Mouse (Mus musculus): Measurements from ENCODE around the gene Tmem37. TPM values are rescaled to one million over a fixed set of nuclear protein-coding genes. Genes with fewer than 3 reads are reported as not detected.
A peak's percentile ranks its signal among the peaks of the same experiment; 100 is the strongest.

Tmem37 gene
- polyA plus RNA-seq, 1 experiment from 2014 or later: 5.6 TPM

DNA sequence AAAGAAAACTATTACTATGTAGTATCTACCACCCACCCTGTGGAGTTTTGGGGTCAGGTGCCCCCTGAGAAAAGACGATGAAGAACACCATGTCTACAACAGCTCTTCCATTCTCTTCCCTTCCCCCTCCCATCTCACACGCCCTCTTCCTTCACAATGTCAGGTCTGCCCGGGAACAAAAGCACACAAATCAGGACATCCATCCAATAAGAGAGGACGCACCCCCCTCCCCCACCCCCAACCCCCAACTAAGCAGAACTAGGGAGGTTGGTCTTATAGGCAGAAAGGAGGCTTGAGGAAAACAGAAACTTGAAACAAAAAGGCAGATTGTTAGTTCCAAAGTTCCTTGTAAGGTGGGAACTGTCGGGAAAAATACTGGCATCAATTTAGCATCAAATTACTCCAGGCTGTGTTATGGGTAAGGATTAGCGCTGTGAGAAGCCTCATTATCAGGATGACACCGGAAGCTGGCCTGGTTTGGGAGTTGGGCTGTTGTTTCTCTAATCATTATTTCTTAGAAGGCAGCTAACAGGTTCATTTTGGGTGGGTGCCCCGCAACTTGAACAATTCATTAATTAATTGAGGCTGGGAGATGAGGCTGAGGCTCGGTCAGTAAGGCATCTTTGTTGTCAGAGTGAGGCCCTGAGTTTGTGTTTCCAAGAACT, 4.0 kb upstream of the Tmem37 start:
- 0 out of 2 replicates have a peak, but pooled peaks have one; percentile 16 for ATAC-seq
- no peaks in the 10 kb centered on the region for H3K36me3 ChIP-seq (ENCODE audit: control insufficient read depth, insufficient read depth)
- H3K4me3 ChIP-seq (replicated peaks; ENCODE audit: low read length): no peak overlapping the region
- H3K9me3 ChIP-seq (ENCODE audit: control insufficient read depth, low read length): no peaks in the 10 kb centered on the region
- no peak overlapping the region for H3K27ac ChIP-seq (ENCODE audit: low read length)
- no peak overlapping the region for H3K4me2 ChIP-seq (ENCODE audit: low read length)
- H3K9ac ChIP-seq (replicated peaks; ENCODE audit: low read depth, low read length): no peak overlapping the region
- H3K4me1 ChIP-seq (replicated peaks; ENCODE audit: control insufficient read depth, insufficient read depth, low read length): peaks cover 14% of the 10 kb centered on the region
- peaks cover 6% of the 10 kb centered on the region for H3K27me3 ChIP-seq (replicated peaks; ENCODE audit: control insufficient read depth, insufficient read depth, low read length)
- 4% methylated on average over 9 of the region's 9 CpGs for WGBS

DNA sequence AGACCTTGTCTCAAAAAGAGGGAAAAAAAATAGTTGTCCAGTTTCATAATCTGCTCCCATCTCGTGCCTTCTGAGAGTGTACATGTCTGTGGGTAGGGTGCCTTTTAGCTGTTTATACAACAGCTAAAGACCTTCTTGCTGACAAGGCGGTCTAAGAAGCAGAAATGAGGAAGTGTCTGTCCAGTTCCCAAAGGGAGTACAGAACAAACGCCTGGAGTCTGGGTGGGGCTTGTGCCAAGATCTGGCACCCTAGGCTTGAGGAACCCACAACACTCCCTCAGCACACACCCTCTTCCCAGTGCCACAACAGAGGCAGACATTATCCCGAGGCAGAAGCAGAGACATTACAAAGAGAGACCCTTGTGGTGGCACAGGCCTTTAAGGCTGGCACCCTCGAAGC, 1.6 kb upstream of the Tmem37 start:
- Histone ChIP-seq H3K27me3 (replicated peaks; ENCODE audit: control insufficient read depth, insufficient read depth, low read length) (peaks cover 15% of the 10 kb centered on the region), H3K9me3 (ENCODE audit: control insufficient read depth, low read length) (no peaks in the 10 kb centered on the region), H3K9ac (replicated peaks; ENCODE audit: low read depth, low read length) (no peak overlapping the region), H3K4me1 (replicated peaks; ENCODE audit: control insufficient read depth, insufficient read depth, low read length) (peaks cover 16% of the 10 kb centered on the region), H3K4me2 (ENCODE audit: low read length) (no peak overlapping the region), H3K36me3 (ENCODE audit: control insufficient read depth, insufficient read depth) (no peaks in the 10 kb centered on the region), H3K27ac (ENCODE audit: low read length) (no peak overlapping the region), H3K4me3 (replicated peaks; ENCODE audit: low read length) (no peak overlapping the region)
- WGBS: 87% methylated on average over 5 of the region's 5 CpGs
- no peak for ATAC-seq

DNA sequence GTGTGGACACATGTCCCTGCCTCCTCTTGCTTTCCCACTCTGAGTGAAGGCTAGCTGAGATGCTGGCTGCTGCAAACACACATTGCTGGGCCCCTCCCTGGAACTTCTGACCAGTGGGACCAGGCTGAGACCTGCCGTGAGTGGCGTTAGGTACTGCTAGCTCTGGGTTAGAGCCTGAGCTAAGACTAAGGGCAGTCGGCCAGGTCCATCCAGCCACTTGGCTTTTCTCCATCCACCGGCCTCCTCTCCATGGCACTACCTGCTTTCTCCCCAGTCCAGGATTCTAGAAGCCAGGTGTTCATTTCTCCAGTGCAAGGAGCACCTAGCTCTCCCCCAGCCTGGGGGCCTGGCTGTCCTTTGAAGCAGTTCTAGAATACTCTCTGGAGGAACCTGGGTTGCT, 1.1 kb upstream of the Tmem37 start:
- ATAC-seq: no peak
- H3K4me2 ChIP-seq (ENCODE audit: low read length): no peak overlapping the region
- H3K27ac ChIP-seq (ENCODE audit: low read length): no peak overlapping the region
- no peak overlapping the region for H3K9ac ChIP-seq (replicated peaks; ENCODE audit: low read depth, low read length)
- H3K4me1 ChIP-seq (replicated peaks; ENCODE audit: control insufficient read depth, insufficient read depth, low read length): peaks cover 16% of the 10 kb centered on the region
- no peaks in the 10 kb centered on the region for H3K36me3 ChIP-seq (ENCODE audit: control insufficient read depth, insufficient read depth)
- no peaks in the 10 kb centered on the region for H3K9me3 ChIP-seq (ENCODE audit: control insufficient read depth, low read length)
- H3K4me3 ChIP-seq (replicated peaks; ENCODE audit: low read length): no peak overlapping the region
- WGBS: 76% methylated on average over 4 of the region's 4 CpGs
- peaks cover 15% of the 10 kb centered on the region for H3K27me3 ChIP-seq (replicated peaks; ENCODE audit: control insufficient read depth, insufficient read depth, low read length)

DNA sequence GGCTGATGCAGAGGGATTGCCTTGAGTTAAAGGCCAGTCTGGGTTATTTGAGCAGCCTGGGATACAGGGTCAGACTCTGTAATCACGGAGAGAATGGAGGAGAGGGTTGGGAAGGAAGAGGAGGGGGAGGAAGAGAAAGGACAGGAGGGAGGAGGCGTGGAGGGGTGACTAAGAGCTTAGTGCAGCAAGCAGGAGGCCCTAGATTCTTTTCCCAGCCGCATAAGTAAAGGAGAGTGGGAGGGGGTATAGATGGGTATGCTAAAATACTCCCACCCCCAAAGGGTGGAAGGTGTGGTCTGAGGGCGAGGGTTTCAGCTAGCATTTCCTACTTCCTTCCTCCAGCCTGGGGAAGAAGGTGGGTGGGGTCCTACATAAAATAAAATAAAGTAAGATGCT, 431 bp upstream of the Tmem37 start:
- Histone ChIP-seq H3K36me3 (ENCODE audit: control insufficient read depth, insufficient read depth) (no peaks in the 10 kb centered on the region), H3K27me3 (replicated peaks; ENCODE audit: control insufficient read depth, insufficient read depth, low read length) (peaks cover 15% of the 10 kb centered on the region), H3K4me3 (replicated peaks; ENCODE audit: low read length) (no peak overlapping the region), H3K4me2 (ENCODE audit: low read length) (no peak overlapping the region), H3K4me1 (replicated peaks; ENCODE audit: control insufficient read depth, insufficient read depth, low read length) (peaks cover 16% of the 10 kb centered on the region), H3K27ac (ENCODE audit: low read length) (no peak overlapping the region), H3K9me3 (ENCODE audit: control insufficient read depth, low read length) (no peaks in the 10 kb centered on the region), H3K9ac (replicated peaks; ENCODE audit: low read depth, low read length) (no peak overlapping the region)
- ATAC-seq: no peak
- 34% methylated on average over 4 of the region's 4 CpGs for WGBS

- no peaks in the 10 kb centered on the region for H3K9me3 ChIP-seq (ENCODE audit: control insufficient read depth, low read length)
- H3K27me3 ChIP-seq (replicated peaks; ENCODE audit: control insufficient read depth, insufficient read depth, low read length): peaks cover 15% of the 10 kb centered on the region
Measured at GRCm38 (mm10) chr1:120072900-120073299, 974 bp downstream of the Tmem37 start.

GRCm38 (mm10) chr1:120071133-120071532, 2.7 kb downstream of the Tmem37 start:
- Histone ChIP-seq H3K9ac (replicated peaks; ENCODE audit: low read depth, low read length) (no peak overlapping the region), H3K4me2 (ENCODE audit: low read length) (no peak overlapping the region), H3K4me1 (replicated peaks; ENCODE audit: control insufficient read depth, insufficient read depth, low read length) (peaks cover 11% of the 10 kb centered on the region), H3K27ac (ENCODE audit: low read length) (no peak overlapping the region), H3K27me3 (replicated peaks; ENCODE audit: control insufficient read depth, insufficient read depth, low read length) (peaks cover 15% of the 10 kb centered on the region), H3K36me3 (ENCODE audit: control insufficient read depth, insufficient read depth) (no peaks in the 10 kb centered on the region), H3K9me3 (ENCODE audit: control insufficient read depth, low read length) (no peaks in the 10 kb centered on the region), H3K4me3 (replicated peaks; ENCODE audit: low read length) (no peak overlapping the region)
- no peak for ATAC-seq
- WGBS: 91% methylated on average over 4 of the region's 4 CpGs

More at GRCm38 (mm10) chr1:120072900-120073299, 974 bp downstream of the Tmem37 start:
- H3K4me2 ChIP-seq (ENCODE audit: low read length): peak overlapping the region; percentile 75
- no peak for ATAC-seq
- H3K27ac ChIP-seq (ENCODE audit: low read length): no peak overlapping the region
- H3K36me3 ChIP-seq (ENCODE audit: control insufficient read depth, insufficient read depth): no peaks in the 10 kb centered on the region
- H3K9ac ChIP-seq (replicated peaks; ENCODE audit: low read depth, low read length): 0 out of 2 replicates have a peak overlapping the region, but pooled peaks have one; percentile 9
- peaks cover 14% of the 10 kb centered on the region for H3K4me1 ChIP-seq (replicated peaks; ENCODE audit: control insufficient read depth, insufficient read depth, low read length)
- peak overlapping the region; percentile 39 for H3K4me3 ChIP-seq (replicated peaks; ENCODE audit: low read length)
- WGBS: 12% methylated on average over 16 of the region's 16 CpGs

GRCm38 (mm10) chr1:120070168-120070567, 3.7 kb downstream of the Tmem37 start:
- Histone ChIP-seq H3K9ac (replicated peaks; ENCODE audit: low read depth, low read length) (no peak overlapping the region), H3K9me3 (ENCODE audit: control insufficient read depth, low read length) (no peaks in the 10 kb centered on the region), H3K27ac (ENCODE audit: low read length) (no peak overlapping the region), H3K4me3 (replicated peaks; ENCODE audit: low read length) (no peak overlapping the region), H3K36me3 (ENCODE audit: control insufficient read depth, insufficient read depth) (no peaks in the 10 kb centered on the region), H3K4me1 (replicated peaks; ENCODE audit: control insufficient read depth, insufficient read depth, low read length) (peaks cover 11% of the 10 kb centered on the region), H3K27me3 (replicated peaks; ENCODE audit: control insufficient read depth, insufficient read depth, low read length) (peaks cover 15% of the 10 kb centered on the region), H3K4me2 (ENCODE audit: low read length) (no peak overlapping the region)
- WGBS: 70% methylated on average over 6 of the region's 6 CpGs
- no peak for ATAC-seq

GRCm38 (mm10) chr1:120069120-120069519, 4.8 kb downstream of the Tmem37 start:
- H3K27me3 ChIP-seq (replicated peaks; ENCODE audit: control insufficient read depth, insufficient read depth, low read length): peaks cover 11% of the 10 kb centered on the region
- no peak overlapping the region for H3K9ac ChIP-seq (replicated peaks; ENCODE audit: low read depth, low read length)
- no peaks in the 10 kb centered on the region for H3K36me3 ChIP-seq (ENCODE audit: control insufficient read depth, insufficient read depth)
- H3K27ac ChIP-seq (ENCODE audit: low read length): no peak overlapping the region
- no peak for ATAC-seq
- no peak overlapping the region for H3K4me3 ChIP-seq (replicated peaks; ENCODE audit: low read length)
- peaks cover 11% of the 10 kb centered on the region for H3K4me1 ChIP-seq (replicated peaks; ENCODE audit: control insufficient read depth, insufficient read depth, low read length)
- 80% methylated on average over 5 of the region's 5 CpGs for WGBS
- no peaks in the 10 kb centered on the region for H3K9me3 ChIP-seq (ENCODE audit: control insufficient read depth, low read length)
- H3K4me2 ChIP-seq (ENCODE audit: low read length): no peak overlapping the region

DNA sequence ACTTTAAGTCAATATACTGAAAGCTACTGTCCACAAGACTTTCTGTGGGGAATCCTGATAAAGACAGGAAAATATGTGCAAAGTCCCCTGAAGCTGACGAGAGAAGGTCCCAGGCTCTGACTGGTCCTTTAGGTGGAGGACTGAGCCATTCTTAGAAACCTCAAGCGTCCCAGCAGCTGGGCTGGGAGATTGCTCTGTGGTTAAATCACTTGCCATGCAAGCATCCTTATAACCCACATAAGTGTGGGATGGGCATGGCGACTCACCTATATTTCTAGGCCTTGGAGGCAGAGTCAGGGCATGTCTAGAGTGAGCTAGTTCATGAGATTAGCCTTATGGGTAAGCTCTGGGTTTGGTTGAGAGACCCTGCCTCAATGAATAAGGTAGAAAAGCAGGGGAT, 7.2 kb downstream of the Tmem37 start:
- Histone ChIP-seq H3K36me3 (ENCODE audit: control insufficient read depth, insufficient read depth) (no peaks in the 10 kb centered on the region), H3K27me3 (replicated peaks; ENCODE audit: control insufficient read depth, insufficient read depth, low read length) (0 out of 2 replicates have a peak, but pooled peaks cover 1% of the 10 kb centered on the region), H3K4me3 (replicated peaks; ENCODE audit: low read length) (no peak overlapping the region), H3K9ac (replicated peaks; ENCODE audit: low read depth, low read length) (no peak overlapping the region), H3K27ac (ENCODE audit: low read length) (no peak overlapping the region), H3K9me3 (ENCODE audit: control insufficient read depth, low read length) (no peaks in the 10 kb centered on the region), H3K4me1 (replicated peaks; ENCODE audit: control insufficient read depth, insufficient read depth, low read length) (no peaks in the 10 kb centered on the region), H3K4me2 (ENCODE audit: low read length) (no peak overlapping the region)
- 81% methylated on average over 3 of the region's 3 CpGs for WGBS
- ATAC-seq: no peak

DNA sequence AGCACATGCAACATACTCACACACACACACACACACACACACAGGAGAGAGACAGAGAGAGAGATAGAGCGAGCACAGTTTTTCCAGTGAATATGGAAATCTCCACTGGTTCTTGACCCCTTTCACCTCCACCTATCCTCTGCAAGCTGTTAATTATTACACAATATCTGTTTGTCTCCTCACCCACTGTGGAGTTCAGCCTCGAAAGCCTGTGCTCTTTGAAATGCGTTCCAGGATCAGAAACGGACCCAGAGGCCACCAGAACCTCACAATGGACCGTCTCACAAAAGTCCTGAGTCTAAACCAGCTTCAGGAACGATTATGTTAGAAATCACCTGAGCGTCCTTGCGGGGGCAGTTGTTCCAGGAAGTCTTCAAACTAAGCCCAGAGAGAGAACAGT, 7.7 kb downstream of the Tmem37 start:
- Histone ChIP-seq H3K27me3 (replicated peaks; ENCODE audit: control insufficient read depth, insufficient read depth, low read length) (no peaks in the 10 kb centered on the region), H3K27ac (ENCODE audit: low read length) (no peak overlapping the region), H3K4me3 (replicated peaks; ENCODE audit: low read length) (no peak overlapping the region), H3K4me2 (ENCODE audit: low read length) (no peak overlapping the region), H3K36me3 (ENCODE audit: control insufficient read depth, insufficient read depth) (no peaks in the 10 kb centered on the region), H3K9ac (replicated peaks; ENCODE audit: low read depth, low read length) (no peak overlapping the region), H3K4me1 (replicated peaks; ENCODE audit: control insufficient read depth, insufficient read depth, low read length) (no peaks in the 10 kb centered on the region), H3K9me3 (ENCODE audit: control insufficient read depth, low read length) (no peaks in the 10 kb centered on the region)
- 89% methylated on average over 8 of the region's 8 CpGs for WGBS
- ATAC-seq: no peak
